Mouse (Mus musculus) brain, adult 2 months (tissue): Measurements from ENCODE around the gene Rasgrp3.

ENCODE experiments used
- DNase-seq: peaks from one replicate; pipeline ENCODE4 v3.0.0; 2011; ENCODE audit warnings: low read depth, low spot score

Rasgrp3 gene

DNA sequence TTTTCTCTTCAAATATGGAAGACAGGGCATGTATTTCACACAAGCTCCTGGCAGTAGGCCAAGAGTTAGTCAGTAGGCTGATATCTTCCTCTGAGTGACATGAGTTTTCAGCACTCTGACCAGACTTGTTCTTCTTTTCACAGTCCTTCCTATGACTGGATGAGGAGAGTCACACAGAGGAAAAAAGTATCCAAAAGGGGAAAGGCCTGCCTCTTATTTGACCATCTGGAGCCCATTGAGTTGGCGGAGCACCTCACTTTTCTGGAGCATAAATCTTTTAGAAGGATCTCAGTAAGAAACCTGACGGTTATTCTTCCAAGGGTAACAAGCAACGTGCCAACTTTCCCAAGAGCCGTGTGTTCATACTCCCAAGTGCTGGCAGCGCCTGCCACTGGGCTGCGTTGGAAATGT, 62.5 kb downstream of the Rasgrp3 start:
- peak; percentile 69 for DNase-seq

DNA sequence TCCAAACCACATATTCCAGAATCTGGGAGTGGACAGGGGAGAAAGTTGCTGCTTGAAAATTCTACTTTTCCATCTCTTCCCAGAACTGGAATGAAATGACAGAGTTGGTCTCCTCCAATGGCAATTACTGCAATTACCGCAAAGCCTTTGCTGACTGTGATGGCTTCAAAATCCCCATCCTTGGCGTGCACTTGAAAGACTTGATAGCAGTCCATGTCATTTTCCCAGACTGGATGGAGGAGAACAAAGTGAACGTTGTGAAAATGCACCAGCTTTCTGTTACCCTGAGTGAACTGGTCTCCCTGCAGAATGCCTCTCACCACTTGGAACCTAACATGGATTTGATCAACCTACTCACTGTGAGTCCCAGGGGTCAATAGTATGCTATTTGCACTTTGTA, 67.3 kb downstream of the Rasgrp3 start:
- DNase-seq: no peak

- DNase-seq: no peak
Observed at GRCm38 (mm10) chr17:75505053-75505452, 69.4 kb downstream of the Rasgrp3 start.

- no peak for DNase-seq
Observed at GRCm38 (mm10) chr17:75506097-75506675, 70.5 kb downstream of the Rasgrp3 start.

GRCm38 (mm10) chr17:75506708-75507641, 71.3 kb downstream of the Rasgrp3 start:
- no peak for DNase-seq

DNA sequence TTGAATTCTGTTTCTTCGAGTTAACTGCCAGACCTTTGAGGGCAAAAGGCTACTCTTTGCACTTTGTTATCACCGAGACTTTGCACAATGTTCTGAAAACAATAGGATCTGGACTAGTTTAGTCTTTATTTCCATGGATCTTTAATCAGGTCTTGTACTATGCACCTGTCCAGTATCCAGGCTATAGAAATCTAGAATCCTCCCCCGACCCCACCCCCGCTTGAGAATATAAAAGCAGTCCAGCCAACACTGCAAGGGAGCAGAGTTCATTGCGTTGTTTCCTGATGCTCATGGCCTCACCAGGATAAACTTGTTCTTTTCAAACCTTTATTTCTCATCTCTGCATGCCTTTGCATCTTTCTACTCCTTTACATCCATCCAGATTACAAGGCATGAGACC, 73.6 kb downstream of the Rasgrp3 start:
- no peak for DNase-seq

- no peak for DNase-seq
Observed at GRCm38 (mm10) chr17:75516591-75516990, 80.9 kb downstream of the Rasgrp3 start.

DNA sequence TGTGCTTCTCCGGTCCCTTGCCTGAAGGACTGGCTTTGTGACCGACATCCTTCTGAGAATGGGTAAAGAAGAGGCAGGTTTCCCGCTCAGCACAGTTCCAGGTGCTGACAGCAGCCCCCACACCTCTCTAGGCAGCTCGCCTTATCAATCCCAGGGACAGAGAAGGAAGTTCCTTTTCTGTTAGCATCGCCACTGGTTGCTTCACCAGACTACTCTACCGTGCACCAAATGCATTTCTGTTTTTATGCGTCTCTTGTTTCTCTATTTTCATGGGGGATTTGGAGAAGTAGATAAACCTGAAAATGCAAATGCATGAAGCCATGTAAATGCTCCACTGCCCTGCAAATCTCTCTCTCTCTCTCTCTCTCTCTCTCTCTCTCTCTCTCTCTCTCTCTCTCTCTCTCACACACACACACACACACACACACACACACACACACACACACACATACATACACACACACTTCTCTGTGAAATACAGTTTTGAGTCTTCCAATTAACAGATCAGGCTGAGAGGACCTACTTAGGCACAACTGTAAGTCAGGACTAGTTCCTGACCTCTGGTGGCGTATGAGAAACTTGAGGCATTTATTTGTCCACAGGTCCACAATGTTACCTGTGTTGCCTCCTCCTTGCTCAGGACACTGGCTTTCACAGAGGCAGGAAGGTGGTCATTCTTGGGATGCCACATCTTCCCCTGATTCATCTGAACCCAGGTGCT, 82.6 kb downstream of the Rasgrp3 start:
- no peak for DNase-seq

GRCm38 (mm10) chr17:75519239-75519900, 83.7 kb downstream of the Rasgrp3 start:
- peak; percentile 41 for DNase-seq

GRCm38 (mm10) chr17:75521236-75521842, 85.6 kb downstream of the Rasgrp3 start:
- DNase-seq: no peak

DNA sequence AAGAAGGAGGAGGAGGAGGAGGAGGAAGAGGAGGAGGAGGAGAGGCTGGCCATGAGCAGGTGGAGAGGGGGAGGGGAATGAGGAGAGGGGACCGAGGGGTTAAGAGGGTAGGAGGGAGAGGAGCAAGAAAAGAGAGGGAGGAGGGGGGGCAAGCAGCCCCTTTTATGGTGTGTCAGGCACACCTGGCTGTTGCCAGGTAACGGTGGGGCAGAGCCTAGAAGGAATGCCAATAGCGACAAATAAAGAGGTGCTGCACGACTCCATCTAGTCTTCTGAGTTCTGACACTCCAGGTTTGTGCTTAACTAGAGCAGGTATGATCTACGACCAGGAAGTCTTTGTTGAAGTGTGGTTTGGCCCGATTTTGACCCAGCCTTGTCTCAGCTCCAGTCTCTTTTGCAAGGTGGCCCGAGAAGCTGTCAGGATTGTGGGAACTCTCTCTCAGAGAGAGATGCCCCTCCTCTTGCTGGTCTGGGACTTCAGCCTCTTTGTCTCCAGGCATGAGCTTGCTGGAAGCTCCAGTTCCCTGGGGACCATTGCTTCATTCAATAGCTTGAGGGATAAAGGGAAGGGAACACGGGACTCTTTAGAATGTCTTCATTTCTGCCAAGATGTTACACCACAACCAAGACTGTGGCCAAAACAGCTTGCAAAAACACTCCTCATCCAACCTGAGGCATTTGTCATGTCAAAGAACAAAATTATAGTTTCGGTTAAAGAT, 86.8 kb downstream of the Rasgrp3 start:
- DNase-seq: no peak

DNA sequence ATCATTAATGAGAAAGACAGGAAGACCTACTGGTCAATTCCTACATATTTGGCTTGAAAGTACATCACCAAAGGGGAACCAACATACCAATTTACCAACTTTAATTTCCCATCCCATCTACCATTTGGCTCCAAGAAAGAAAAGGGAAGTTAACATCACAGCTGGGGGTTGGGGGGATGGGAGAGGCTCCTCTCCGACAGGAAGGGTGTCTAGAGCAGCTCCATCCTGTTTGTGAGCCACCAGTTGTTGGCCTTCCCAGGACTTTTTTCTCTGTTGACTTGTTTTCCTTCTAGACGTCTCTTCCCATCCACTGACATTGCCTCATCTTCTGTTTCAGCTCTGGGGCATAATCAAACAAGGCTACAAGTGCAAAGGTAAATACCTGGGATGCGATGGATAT, 88.1 kb downstream of the Rasgrp3 start:
- DNase-seq: peak; percentile 33

DNA sequence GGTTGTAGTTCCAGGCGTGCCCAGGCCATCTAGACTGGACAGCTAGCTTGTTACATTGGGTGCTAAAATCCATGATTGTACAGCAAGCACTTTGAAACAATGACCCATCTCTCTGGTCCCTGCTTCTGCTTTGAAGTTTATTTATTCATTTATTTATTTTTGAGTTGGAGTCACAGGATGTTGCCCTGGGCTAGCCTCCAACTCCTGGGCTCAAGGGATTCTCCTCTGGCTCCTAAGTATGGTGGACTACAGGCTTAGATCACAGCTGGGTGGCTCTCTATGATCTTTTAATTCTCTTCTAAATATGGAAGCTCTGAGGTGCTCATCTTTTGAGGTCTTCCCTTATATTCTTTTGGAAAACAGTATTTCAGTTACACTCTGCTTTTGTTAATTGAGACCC, 90.7 kb downstream of the Rasgrp3 start:
- DNase-seq: no peak

DNA sequence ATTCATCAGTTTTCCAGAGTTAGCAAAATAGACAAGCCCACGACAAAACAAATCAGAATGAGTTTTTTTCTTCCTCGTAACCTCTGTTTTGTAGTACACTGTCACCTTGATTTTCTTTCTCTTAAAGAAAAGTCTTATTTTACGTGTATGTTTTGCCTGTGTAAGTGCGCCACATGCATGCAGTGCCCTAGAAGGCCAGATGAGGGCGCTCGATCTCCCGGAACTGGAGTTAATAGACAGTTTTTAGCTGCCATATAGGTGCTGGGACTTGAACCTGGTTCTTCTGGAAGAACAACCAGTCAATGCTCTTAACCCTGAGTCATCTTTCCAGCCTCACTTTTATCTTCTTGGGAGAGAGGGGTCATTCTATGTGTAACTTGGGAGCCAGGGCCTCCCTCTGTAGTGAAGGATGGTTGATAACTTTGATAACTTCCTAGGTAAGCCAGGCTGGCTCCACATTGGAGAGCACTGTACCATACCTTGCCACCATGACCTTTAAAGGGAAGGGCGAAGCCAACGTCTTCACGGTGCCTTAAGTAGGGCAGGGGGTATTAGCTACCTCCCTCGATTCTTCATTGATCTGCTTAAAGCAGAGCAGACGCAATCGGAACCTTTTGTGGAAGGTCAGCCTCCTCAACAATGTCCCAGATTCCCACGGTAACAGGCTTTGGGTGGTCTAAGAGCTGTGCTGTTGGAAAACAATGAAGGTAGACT, 93.7 kb downstream of the Rasgrp3 start:
- no peak for DNase-seq

- DNase-seq: no peak
Observed at GRCm38 (mm10) chr17:75532469-75532986, 96.8 kb downstream of the Rasgrp3 start.

- peak; percentile 31 for DNase-seq
Observed at GRCm38 (mm10) chr17:75534314-75535020, 98.8 kb downstream of the Rasgrp3 start.

DNA sequence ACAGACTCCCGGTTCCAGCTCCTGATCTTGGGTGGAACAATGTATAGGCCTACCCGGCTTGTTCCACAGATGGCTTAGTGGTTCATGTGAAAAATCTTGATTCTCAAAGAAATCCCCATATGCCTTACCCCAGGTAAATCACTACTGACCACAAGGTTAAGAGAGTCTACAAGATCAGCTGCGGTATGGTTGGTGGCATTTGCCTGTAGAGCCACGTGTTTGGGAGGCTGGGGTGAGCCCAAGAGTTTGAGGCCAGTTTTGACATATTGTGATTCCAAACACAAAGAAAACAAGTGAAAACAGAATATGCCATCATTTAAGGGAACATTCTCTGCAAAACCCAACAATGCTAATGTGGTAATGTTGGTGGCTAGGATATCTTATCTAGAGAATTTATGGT, 99.9 kb downstream of the Rasgrp3 start:
- DNase-seq: no peak

DNA sequence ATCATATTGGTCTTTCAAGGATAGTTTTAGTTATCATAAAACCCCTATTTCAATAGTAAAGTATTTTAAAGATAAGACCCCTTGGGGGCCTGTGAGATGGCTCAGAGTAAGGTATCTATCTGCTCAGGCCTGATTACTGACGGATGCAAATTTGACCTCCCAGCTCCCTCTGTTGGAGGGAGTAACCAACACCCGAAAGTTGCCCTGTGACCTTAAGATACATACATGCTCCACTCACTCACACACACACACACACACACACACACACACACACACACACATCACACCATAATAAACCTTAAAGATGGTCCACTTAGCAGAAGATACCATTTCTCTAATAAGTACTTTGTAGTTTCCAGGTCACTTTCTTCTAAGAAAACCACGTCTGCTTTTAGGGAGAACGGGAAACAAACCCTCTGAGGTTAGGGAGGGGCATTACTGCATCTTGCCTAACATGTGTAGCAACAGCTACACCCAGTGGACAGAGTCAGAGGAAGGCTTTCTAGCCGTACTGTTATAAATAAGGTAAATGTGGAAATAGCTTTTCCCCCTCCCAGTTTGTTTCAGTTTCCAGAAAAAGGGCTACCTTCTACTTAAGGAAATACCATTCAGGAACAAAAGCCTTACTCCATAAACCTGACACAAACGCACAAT, 100.8 kb downstream of the Rasgrp3 start:
- peak; percentile 84 for DNase-seq

DNA sequence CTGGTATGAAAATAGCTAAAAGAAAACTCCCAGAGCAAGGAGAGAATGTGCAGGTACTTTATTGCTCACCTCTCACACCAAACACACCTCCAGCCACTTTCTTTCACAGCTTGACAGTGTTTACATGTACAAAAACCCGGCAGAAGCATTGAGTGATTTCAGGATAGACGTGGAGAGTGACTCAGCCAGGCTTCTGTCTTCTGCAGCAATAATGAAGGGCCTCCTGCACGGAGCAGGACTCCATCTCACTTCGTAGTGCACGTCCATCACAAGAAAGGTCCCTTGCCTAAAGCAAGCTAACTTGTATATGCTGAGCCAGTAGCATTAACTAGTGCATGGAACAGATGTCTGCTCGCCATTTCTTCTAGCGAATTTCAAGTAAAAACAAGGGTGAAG, 101.4 kb downstream of the Rasgrp3 start:
- DNase-seq: no peak
